Mouse (Mus musculus) embryo, embryonic 10.5 days (tissue): ENCODE results near the gene Mgat4c.

Experiments used
- DNase-seq: peaks from one replicate; pipeline ENCODE4 v3.0.0-alpha.2; 2015; ENCODE audit warnings: low spot score

The Mgat4c gene

GRCm38 (mm10) chr10:102127340-102127739 lies 446.1 kb downstream of the Mgat4c start:
- DNase-seq: no peak

GRCm38 (mm10) chr10:102154865-102155264 lies 473.6 kb downstream of the Mgat4c start:
- peak; percentile 29 for DNase-seq

DNA sequence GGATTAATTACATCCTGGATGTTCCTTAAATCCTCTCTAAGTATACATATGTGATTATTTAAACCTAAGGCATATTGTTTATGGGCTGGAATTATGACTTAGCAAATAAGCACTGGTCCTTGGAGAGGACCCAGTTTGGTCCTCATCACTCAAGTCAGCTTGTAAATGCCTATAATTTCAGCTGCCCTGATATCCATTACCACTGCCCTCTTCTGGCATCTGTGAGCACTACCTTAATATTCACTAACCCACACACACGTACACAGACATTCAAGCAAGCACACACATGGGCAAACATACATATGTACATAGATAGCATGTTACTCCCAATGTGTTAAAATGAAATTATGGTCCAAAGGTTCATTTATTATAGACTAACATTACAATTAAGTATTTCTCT lies 474.6 kb downstream of the Mgat4c start:
- peak; percentile 28 for DNase-seq

DNA sequence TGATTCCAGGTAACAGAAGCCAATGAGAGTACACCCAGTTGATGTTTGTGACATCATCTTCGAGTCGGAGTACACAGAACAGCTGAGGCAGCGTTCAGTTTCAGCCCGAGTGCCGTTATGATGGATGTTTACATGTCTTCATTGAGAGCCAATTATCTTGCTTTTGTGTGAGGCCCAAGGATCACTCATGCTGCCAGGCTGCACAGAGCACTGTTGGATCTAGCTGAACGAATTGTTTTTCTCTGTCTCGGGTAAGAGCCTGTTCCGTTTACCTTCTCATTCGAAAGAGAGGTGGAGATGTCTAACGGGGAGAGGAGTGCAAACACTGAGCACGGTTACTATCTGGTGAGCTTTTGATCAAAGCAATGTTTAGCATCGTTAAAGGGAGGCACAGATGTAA lies 477.5 kb downstream of the Mgat4c start:
- peak; percentile 15 for DNase-seq

DNA sequence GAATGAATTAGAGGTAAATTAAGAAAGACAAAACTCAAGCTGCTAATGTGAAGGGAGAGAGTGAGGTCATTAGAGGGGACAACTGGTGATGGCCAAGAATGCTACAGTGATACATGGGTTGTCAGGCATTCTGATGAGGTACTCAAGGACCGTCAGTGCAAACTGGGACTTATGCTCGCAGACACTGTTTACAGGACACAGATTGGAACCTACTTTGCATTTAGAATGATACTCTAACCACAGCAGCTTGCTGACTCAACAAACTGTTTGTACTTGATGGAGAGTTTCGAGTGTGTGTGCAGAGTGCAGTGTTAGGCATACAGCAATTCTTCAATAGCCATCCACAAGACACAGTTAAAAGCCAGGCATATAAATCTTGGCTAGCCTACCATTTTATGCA lies 503.4 kb downstream of the Mgat4c start:
- DNase-seq: no peak

DNA sequence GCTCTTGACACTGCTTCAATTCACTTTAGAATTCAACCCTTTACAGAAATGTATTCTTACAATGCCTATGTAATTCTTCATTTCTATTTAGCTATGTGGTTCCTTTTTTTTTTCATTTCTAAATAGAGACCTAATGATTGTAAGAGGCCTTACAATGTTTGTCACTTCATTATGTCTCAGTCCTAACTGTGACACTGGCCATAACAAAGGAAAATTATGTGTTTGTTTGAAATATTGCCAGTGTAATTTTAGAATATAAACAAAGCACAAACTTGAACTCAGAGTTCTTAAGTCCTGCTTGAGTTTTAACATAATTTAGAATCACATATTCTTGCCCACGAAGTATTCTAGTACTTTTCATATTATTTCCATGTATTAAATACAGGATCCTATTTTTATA lies 510.4 kb downstream of the Mgat4c start:
- no peak for DNase-seq

- DNase-seq: no peak
Measured at GRCm38 (mm10) chr10:102196850-102197249, 515.6 kb downstream of the Mgat4c start.

DNA sequence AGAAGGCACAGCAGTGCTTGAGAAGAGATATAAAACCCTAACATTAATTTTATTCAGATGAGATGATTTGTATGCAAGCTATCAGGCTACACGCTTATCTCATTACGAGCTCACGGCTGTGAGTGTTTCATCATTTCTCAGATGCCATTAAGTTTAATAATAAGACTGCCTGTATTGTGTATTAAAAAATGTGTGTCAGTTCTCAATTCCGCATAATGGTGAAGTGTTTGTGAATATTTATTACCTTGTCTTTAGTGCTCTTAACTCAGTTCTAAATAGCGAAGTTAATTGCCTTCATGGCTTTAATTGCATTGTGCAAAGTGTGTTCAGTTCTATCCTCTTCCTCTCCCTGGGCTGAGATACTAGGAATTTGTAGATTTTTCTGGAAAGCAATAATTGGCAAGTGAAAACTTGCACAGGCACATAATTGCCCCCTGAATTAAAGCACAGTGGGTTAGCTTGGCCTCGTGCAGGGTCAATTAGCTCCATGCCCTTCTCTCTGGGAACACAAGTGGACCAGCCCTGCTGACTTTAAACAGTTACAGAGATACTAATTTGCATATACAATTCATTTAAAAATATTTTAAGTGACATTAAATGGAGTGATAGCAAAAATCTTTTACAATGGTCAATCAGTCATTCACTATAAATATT lies 557.4 kb downstream of the Mgat4c start:
- DNase-seq: peak; percentile 2

GRCm38 (mm10) chr10:102243897-102244296 lies 562.6 kb downstream of the Mgat4c start:
- DNase-seq: no peak

DNA sequence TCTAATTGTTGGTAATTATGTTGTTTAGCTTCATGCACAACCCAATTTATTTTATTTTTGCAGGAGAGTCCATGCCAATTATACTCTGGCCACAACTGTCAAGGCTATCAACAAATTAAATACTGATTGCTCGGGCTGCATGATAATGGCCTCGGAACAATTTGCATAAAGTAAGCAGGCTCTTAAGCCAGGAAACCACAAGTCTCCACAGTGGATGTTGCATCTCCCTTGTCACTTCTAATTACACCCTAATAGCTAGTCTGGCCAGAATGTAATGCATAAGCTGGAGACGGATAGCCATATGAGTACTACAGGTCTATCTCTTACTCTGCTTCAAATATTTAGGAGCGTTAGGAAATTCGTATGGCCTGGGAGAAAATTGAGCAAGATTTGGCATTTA lies 563.3 kb downstream of the Mgat4c start:
- DNase-seq: no peak

DNA sequence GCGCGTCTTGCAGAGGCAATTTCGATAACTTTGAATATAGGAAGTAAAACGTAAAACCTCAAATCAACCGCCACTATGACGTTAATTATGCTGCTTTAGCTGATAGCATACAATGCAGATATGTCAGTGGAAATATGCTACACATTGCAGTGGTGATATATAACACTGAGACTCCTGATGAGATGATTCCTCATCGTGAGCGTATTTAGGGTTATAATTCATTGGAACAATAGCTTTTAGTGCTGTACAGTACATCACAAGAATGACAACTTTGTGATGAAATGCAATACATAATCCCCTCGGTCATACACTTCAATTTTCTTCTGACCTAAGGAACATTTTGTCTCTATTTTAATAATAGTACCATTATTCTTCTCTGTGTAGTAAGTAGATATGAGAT lies 564.0 kb downstream of the Mgat4c start:
- no peak for DNase-seq

GRCm38 (mm10) chr10:102308892-102309479 lies 627.7 kb downstream of the Mgat4c start:
- no peak for DNase-seq

- peak; percentile 55 for DNase-seq
Measured at GRCm38 (mm10) chr10:102365685-102366381, 684.5 kb downstream of the Mgat4c start.

DNA sequence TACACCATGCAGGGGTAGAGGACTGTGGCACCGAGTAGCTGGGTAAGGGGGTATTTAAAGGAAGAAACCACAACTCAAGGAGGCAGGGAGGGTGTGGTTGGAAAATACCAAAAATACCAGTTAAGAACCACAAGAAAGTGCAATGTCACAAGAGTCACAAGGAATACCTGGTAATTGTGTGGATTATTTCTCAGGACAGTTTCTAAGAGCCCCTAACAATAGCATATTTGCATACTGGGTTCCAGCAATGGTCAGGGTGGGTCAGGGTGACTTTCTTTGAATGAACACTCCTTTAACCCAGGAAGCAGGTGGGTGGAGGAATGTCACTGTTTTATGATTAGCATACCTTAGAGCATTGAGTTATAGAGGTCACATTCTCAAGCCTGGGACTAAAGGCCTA lies 689.3 kb downstream of the Mgat4c start:
- no peak for DNase-seq

GRCm38 (mm10) chr10:102372111-102372510 lies 690.8 kb downstream of the Mgat4c start:
- DNase-seq: no peak

DNA sequence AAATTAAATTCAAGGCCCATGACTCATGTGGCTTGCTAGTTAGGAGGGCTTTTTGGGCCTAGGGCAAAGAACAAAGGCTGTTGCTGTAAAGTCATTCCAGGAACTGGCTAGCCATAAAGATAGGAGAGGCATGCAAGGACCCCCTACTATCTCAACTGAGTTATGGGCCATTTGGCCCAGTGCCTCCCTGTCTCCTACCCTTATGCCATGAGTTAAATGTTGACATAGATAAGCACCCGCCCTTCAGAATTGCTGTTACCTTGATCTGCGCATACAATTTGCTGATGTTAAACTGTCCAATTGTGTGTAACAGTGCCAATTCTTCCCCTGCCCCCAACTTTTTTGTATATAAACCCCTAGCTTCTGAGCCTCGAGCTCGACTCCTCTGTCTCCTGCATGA lies 692.8 kb downstream of the Mgat4c start:
- DNase-seq: no peak

DNA sequence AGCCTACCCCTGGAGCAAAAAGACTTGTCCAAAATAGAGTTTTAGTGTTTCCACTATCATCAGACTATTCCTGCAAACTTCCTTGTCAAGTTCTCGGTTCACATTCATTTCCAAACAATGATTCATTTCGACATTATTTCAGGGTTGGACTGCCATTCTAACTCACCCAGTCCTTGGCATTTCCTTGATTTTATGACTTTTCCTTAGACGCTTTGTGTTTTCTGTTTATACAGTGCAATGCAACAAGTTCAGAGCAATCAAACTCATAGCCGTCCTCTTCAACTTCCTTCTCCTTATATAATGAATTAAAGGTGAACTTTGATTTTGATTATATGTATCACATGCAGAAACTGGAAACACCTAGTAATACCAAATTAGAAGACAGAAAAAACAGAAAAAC lies 696.1 kb downstream of the Mgat4c start:
- no peak for DNase-seq

DNA sequence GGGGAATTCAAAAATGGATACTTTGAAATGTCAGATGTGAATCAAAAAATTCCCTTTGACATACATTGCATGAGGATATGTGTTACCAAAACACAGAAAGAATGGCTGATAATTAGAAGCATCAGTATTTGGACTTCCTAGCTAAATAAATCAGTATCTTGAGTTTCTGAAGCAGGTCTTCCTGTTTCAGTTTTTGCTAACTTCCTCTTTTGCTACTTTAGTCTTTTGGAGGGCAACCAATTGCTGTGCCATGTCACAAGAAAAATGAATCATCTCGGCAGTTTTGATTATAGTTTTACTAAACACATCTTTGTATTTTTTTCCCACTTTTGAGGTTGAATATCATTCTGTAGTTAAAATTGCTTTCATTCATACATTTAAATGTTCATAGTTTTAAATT lies 707.9 kb downstream of the Mgat4c start:
- DNase-seq: no peak

DNA sequence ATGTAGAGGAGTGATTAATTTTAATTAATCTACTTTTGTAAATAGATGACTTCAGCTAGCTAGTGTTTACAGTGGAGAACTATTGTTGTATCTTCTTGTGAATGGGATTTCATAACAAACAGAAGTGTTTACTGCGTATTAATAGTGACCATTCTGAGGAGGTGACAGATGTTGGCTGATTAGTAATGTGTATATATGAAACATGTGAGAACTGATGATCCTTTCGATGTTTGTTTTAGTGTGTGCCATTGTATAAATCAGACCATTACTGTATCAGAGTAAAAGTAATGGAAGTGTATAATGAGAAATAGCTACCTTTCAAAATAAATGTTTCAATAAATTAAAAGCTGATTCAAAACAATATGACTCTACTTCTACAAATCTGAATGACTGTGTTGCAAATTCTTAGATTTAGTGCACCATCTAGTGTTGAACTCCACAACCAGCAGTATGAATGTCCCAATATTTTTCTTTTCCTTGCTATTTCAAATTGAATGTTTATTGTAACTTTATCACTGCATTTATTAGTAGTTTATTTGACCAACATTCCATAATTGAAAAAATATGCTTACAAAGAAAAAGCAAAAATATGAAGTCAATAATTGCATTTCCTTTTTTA lies 736.5 kb downstream of the Mgat4c start:
- DNase-seq: peak; percentile 12

DNA sequence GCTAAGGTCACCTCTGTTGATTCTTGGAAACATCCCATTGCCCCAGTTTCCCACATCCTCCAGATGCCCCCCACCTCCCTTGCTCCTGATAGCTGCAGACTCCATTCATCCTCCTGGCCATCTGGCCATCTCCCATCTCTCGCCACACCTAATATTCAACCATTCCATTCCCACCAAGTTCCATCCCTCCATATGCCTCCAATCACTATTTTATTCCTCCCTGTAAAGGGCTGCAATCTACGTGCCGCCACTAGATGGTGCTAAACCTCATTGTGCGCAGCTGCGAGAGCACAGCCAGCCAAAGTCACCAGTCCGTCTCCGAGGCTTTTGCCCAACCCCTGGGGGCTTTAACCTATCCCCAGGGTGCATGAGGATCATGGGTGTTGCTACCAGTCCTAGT lies 753.8 kb downstream of the Mgat4c start:
- DNase-seq: peak; percentile 54

DNA sequence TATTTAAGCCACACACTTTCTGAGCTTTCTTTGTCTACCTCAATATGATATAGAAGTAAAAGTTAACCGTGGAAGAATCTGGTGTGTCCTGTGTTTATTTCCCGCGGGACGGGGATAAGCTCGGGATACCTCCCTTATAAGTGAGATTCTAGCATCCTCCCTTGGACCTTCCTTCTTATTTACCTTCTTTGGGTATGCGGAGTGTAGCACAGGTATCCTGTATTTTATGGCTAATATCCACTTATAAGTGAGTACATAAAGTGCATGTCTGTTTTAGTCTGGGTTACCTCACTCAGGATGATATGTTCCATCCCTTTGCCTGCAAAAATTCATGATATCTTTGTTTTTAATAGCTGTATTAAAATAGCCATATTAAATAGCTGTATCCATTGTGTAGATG lies 754.2 kb downstream of the Mgat4c start:
- DNase-seq: peak; percentile 1
